Mouse (Mus musculus) megakaryocyte, embryonic 14.5 days (primary cell): ENCODE results near the gene Smg9. TPM values are rescaled to one million over a fixed set of nuclear protein-coding genes. Genes with fewer than 3 reads are reported as not detected.

Experiments
- H3K27me3 ChIP-seq: replicated peaks from 2 replicates; pipeline ENCODE3; 2012; ENCODE audit warnings: inconsistent platforms
- H3K36me3 ChIP-seq: replicated peaks from 2 replicates; pipeline ENCODE3; 2012; ENCODE audit warnings: low read length, inconsistent platforms, mixed read lengths
- H3K4me1 ChIP-seq: 2 replicates; pipeline ENCODE4 v1.6.1; 2012; ENCODE audit warnings: inconsistent platforms
- H3K4me3 ChIP-seq: replicated peaks from 2 replicates; pipeline ENCODE3; 2012; ENCODE audit warnings: moderate library complexity, mild to moderate bottlenecking, inconsistent platforms
- H3K9me3 ChIP-seq: 2 replicates; pipeline ENCODE4 v1.6.1; 2012; ENCODE audit warnings: inconsistent platforms
- FLI1 ChIP-seq: IDR thresholded peaks from 2 replicates; pipeline ENCODE4 v1.6.1; 2012; ENCODE audit warnings: low read length, inconsistent platforms, mixed read lengths
- GATA1 ChIP-seq: IDR thresholded peaks from 3 replicates; pipeline ENCODE4 v1.6.1; 2012; ENCODE audit warnings: mixed read lengths, low read length, inconsistent platforms, borderline replicate concordance
- polyA plus RNA-seq: library from polyadenylated mRNA; stranded (reverse); fragments of >175 nt; gene quantifications from 2 replicates; pipeline ENCODE4 v1.2.3, GENCODE M21; 2012; ENCODE audit warnings: low replicate concordance; ENCODE audit not compliant: insufficient read depth

The Smg9 gene
- polyA plus RNA-seq, 1 experiment = 58.9 TPM

DNA sequence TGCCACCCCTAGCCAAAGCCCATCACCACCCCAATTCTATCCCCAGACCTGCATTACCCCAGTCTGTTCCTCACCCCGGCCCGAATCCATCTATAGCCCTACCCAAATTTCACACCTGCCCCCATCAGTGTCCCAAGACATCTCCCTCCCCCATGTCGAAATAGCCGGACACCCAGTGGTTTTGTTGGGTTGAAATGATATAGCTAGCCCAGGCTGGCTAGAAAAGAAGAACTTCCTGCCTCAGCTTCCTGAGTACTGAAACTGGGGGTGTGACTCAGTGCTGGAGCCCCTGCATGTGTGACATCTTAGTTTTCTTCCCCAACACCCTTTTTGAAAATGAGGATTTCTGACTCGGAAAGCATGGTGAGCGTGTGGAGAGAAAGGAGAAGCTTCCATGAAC is 67.4 kb downstream of the Smg9 start:
- no peak for TF ChIP-seq GATA1
- no peak for TF ChIP-seq FLI1
- no peak overlapping the region for H3K4me3 ChIP-seq
- peaks cover 8% of the 10 kb centered on the region for H3K9me3 ChIP-seq
- H3K36me3 ChIP-seq = peaks cover 9% of the 10 kb centered on the region
- H3K27me3 ChIP-seq = peaks cover 33% of the 10 kb centered on the region
- H3K4me1 ChIP-seq = peaks cover 32% of the 10 kb centered on the region

DNA sequence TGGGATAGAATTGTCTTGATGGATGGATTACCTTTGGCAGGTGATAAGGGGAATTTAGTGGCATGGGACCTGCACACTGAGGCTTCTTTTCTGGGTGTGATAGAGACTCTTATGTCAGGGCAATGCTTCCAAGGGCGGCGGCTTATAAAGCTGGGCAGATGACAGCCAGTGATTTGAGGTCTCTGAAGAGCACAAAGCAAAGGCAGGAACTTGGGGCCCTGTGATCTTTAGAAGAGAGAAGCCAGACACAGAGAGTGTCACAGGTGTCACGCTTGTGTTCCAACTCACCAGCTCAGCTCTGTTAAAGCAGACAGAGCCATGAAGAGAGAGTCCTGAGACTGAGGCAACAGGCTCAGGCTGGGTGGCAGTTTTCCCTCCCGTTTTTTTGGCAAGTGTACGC is 68.5 kb downstream of the Smg9 start:
- Histone ChIP-seq H3K4me1 (peaks cover 21% of the 10 kb centered on the region), H3K4me3 (no peak overlapping the region), H3K9me3 (peaks cover 12% of the 10 kb centered on the region), H3K36me3 (peaks cover 16% of the 10 kb centered on the region), H3K27me3 (peaks cover 30% of the 10 kb centered on the region)
- TF ChIP-seq GATA1 (no peak), FLI1 (no peak)

GRCm38 (mm10) chr7:24469126-24469525 is 69.7 kb downstream of the Smg9 start:
- H3K9me3 ChIP-seq = peaks cover 13% of the 10 kb centered on the region
- peaks cover 16% of the 10 kb centered on the region for H3K4me1 ChIP-seq
- H3K4me3 ChIP-seq = no peak overlapping the region
- TF ChIP-seq GATA1 (no peak), FLI1 (no peak)
- H3K36me3 ChIP-seq = peaks cover 16% of the 10 kb centered on the region
- H3K27me3 ChIP-seq = peaks cover 22% of the 10 kb centered on the region

DNA sequence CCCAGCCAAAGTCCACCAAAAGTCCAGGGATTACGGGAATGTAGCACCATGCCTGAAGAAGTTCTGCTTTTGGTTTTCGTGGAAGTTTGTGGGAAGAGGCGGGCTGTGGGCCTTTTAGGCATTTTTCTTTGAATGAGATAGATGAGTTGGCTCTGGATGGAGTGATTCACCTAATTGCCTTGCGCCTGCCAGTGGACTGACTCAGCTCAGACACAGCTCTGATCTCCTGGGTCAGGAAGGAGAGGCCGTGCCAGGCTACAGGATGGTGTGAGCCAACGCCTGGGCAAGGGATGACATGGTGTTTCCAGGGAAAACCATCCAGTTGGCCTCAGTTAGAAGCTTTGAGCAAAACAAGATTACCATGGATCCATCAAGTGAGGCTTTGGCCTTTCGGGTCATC is 70.9 kb downstream of the Smg9 start:
- peaks cover 14% of the 10 kb centered on the region for H3K4me1 ChIP-seq
- H3K9me3 ChIP-seq = peaks cover 13% of the 10 kb centered on the region
- H3K27me3 ChIP-seq = peaks cover 15% of the 10 kb centered on the region
- peaks cover 18% of the 10 kb centered on the region for H3K36me3 ChIP-seq
- TF ChIP-seq GATA1 = no peak
- TF ChIP-seq FLI1 = no peak
- no peak overlapping the region for H3K4me3 ChIP-seq

Other genes with a start within 250 kb of the Smg9 start
- gene Zfp114, start 224.6 kb upstream of the Smg9 start, polyA plus RNA-seq = not detected in 2 replicates
- gene Zfp111, start 188.2 kb upstream of the Smg9 start, polyA plus RNA-seq = 0.41 TPM in 1 of 2 replicates, not detected in the other
- gene Zfp109, start 162.1 kb upstream of the Smg9 start, polyA plus RNA-seq = 0.27 TPM in 1 of 2 replicates, not detected in the other
- gene Zfp108, start 144.8 kb upstream of the Smg9 start, polyA plus RNA-seq = not detected in 2 replicates
- 1.2 TPM in 1 of 2 replicates, not detected in the other for gene Zfp93, start 129.2 kb upstream of the Smg9 start, polyA plus RNA-seq
- gene Zfp61, start 98.4 kb upstream of the Smg9 start, polyA plus RNA-seq = 5.2 and 7.2 TPM in 2 replicates
- 1.1 TPM in 1 of 2 replicates, not detected in the other for gene Zfp94, start 83.0 kb upstream of the Smg9 start, polyA plus RNA-seq
- gene Tescl, start 65.7 kb upstream of the Smg9 start, polyA plus RNA-seq = not detected in 2 replicates
- gene Lypd5, start 50.4 kb upstream of the Smg9 start, polyA plus RNA-seq = not detected in 2 replicates
- 9.0 and 25.3 TPM in 2 replicates for gene Kcnn4, start 29.4 kb upstream of the Smg9 start, polyA plus RNA-seq
- 0.28 TPM in 1 of 2 replicates, not detected in the other for gene Irgc1, start 52.7 kb downstream of the Smg9 start, polyA plus RNA-seq
- 14.6 and 56.5 TPM in 2 replicates for gene Plaur, start 62.9 kb downstream of the Smg9 start, polyA plus RNA-seq
- gene Cadm4, start 82.4 kb downstream of the Smg9 start, polyA plus RNA-seq = not detected in 2 replicates
- gene Zfp428, start 107.4 kb downstream of the Smg9 start, polyA plus RNA-seq = 33.9 and 51.4 TPM in 2 replicates
- not detected in 2 replicates for gene AC161166.1, start 112.8 kb downstream of the Smg9 start, polyA plus RNA-seq
- gene Irgq, start 131.1 kb downstream of the Smg9 start, polyA plus RNA-seq = 2.9 and 3.1 TPM in 2 replicates
- not detected in 2 replicates for gene Pinlyp, start 146.5 kb downstream of the Smg9 start, polyA plus RNA-seq
- gene Xrcc1, start 146.7 kb downstream of the Smg9 start, polyA plus RNA-seq = 101 and 159 TPM in 2 replicates
- 14.5 and 17.5 TPM in 2 replicates for gene Ethe1, start 187.9 kb downstream of the Smg9 start, polyA plus RNA-seq
- gene Zfp575, start 188.0 kb downstream of the Smg9 start, polyA plus RNA-seq = 0.30 TPM in 1 of 2 replicates, not detected in the other
- 2.0 and 8.9 TPM in 2 replicates for gene Phldb3, start 211.1 kb downstream of the Smg9 start, polyA plus RNA-seq
- not detected in 2 replicates for gene Lypd3, start 236.9 kb downstream of the Smg9 start, polyA plus RNA-seq